Mouse (Mus musculus) heart, postnatal 0 days (tissue): Measurements from ENCODE around the gene Tmprss4. TPM values are rescaled to one million over a fixed set of nuclear protein-coding genes. Genes with fewer than 3 reads are reported as not detected.

Source experiments
- ATAC-seq: fragments of 200-750 bp; cut with Nextera tagmentation; 2 replicates; pipeline ENCODE4 v1.8.0; 2017; ENCODE audit warnings: low read depth, moderate number of reproducible peaks, moderate library complexity; ENCODE audit not compliant: insufficient read depth
- DNase-seq: peaks from one replicate; pipeline ENCODE4 v3.0.0-alpha.2; 2016; ENCODE audit warnings: low spot score
- H3K27ac ChIP-seq: fragments of 300-500 bp; sonication (generic); 2 replicates; pipeline ENCODE4 v1.5.1; 2014; ENCODE audit warnings: low read depth, mild to moderate bottlenecking
- H3K27me3 ChIP-seq: fragments of 300-500 bp; sonication (generic); 2 replicates; pipeline ENCODE4 v1.6.1; 2014; ENCODE audit warnings: low read length, mixed read lengths; ENCODE audit not compliant: control insufficient read depth, insufficient read depth
- H3K36me3 ChIP-seq: fragments of 300-500 bp; sonication (generic); replicated peaks from 2 replicates; pipeline ENCODE4 v1.6.1; 2014; ENCODE audit warnings: low read length, mixed read lengths; ENCODE audit not compliant: control insufficient read depth, insufficient read depth
- H3K4me1 ChIP-seq: fragments of 300-500 bp; sonication (generic); 2 replicates; pipeline ENCODE4 v1.6.1; 2014; ENCODE audit warnings: antibody characterized with exemption; ENCODE audit not compliant: control insufficient read depth, insufficient read depth
- H3K4me2 ChIP-seq: fragments of 300-500 bp; sonication (generic); 2 replicates; pipeline ENCODE4 v1.6.1; 2014; ENCODE audit warnings: low read depth, mild to moderate bottlenecking, low read length, moderate library complexity
- H3K4me3 ChIP-seq: fragments of 300-500 bp; sonication (generic); 2 replicates; pipeline ENCODE4 v1.5.1; 2014; ENCODE audit warnings: low read depth, low read length
- H3K9ac ChIP-seq: fragments of 300-500 bp; sonication (generic); replicated peaks from 2 replicates; pipeline ENCODE4 v1.6.1; 2014; ENCODE audit warnings: low read depth, low read length, mixed read lengths
- H3K9me3 ChIP-seq: fragments of 300-500 bp; sonication (generic); replicated peaks from 2 replicates; pipeline ENCODE4 v1.6.1; 2016; ENCODE audit warnings: low read length; ENCODE audit not compliant: control insufficient read depth
- CTCF ChIP-seq: IDR thresholded peaks from 2 replicates; pipeline ENCODE4 v1.5.1; 2016; ENCODE audit warnings: antibody characterized with exemption, control low read depth, low read depth
- EP300 ChIP-seq: IDR thresholded peaks from 2 replicates; pipeline ENCODE4 v1.6.1; 2016; ENCODE audit warnings: antibody characterized with exemption, low read depth
- WGBS: fragments of 180-500 bp; shearing (Covaris S2); extraction: QIAGEN DNeasy Blood & Tissue Kit; methylation state at CpG from one replicate; pipeline ENCODE4 v1.1.7; 2014; 5-methylcytosine and 5-hydroxymethylcytosine counted together
- polyA plus RNA-seq: library from polyadenylated mRNA; unstranded; fragments of >200 nt; fragmentation: Nextera tagmentation; extraction: Ambion mirVana; gene quantifications from 2 replicates; pipeline ENCODE4 v1.2.1, GENCODE M21; 2015
- total RNA-seq: library from RNA; depleted of rRNA; stranded (reverse); fragments of >200 nt; gene quantifications from 2 replicates; pipeline ENCODE4 v1.2.3, GENCODE M21; 2014; ENCODE audit warnings: low replicate concordance

The Tmprss4 gene
- total and polyA plus RNA-seq, 2 experiments from 2014 or later: not detected

DNA sequence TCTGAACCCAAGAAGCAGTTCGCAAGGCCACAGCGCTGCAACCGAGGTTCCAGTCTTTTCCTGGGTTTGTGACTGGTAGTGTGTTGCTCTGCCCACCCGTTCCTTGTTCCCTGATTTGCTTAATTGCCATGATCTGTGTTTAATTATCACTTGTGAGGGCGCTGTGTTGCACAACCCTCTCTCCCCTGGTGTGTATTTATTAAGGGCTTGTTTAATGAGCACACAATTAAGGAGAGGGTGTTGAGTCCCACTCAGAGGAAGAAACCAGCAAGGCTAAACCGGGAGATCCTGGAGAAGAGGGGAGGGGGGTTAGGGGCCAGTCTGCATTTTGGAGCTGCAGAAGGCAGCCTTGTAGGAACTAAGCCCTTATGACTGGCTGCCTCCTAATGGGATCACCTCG is 62.9 kb downstream of the Tmprss4 start:
- H3K27ac ChIP-seq: no peak overlapping the region
- peaks cover 95% of the 10 kb centered on the region for H3K27me3 ChIP-seq
- no peak overlapping the region for H3K4me3 ChIP-seq
- no peak overlapping the region for H3K4me2 ChIP-seq
- H3K9ac ChIP-seq: no peak overlapping the region
- 73% methylated on average over 7 of the region's 7 CpGs for WGBS
- H3K4me1 ChIP-seq: peaks cover 18% of the 10 kb centered on the region; the same call in 1 of the 2 replicates
- TF ChIP-seq CTCF: no peak
- no peak for TF ChIP-seq EP300
- no peak for ATAC-seq
- no peaks in the 10 kb centered on the region for H3K36me3 ChIP-seq
- no peak for DNase-seq
- H3K9me3 ChIP-seq: no peaks in the 10 kb centered on the region

DNA sequence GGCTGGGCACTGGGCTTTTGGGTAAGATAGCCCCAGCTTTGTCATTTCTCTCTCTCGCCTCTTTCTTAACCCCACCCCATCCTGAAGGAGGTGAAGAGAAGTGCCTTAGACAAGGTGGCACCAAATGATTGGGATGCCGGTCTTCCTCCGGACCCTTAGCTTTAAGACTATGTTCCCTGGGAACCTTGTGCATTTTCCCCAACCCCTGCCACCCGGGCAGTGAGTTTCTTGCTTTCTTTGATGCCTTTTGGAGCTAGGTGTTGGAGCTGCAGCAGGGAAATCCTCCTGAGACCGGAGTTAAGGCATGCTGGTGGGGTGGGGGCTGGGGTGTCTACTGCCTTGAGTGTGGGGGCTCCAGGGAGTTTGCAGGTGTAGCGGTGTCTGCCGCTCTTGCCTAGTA is 64.8 kb downstream of the Tmprss4 start:
- peak overlapping the region; percentile 51 for H3K4me3 ChIP-seq
- H3K4me1 ChIP-seq: peaks cover 18% of the 10 kb centered on the region; the same call in 1 of the 2 replicates
- WGBS: 8% methylated on average over 7 of the region's 7 CpGs
- ATAC-seq (no peak), DNase-seq (no peak)
- H3K27ac ChIP-seq: no peak overlapping the region
- H3K27me3 ChIP-seq: peaks cover 93% of the 10 kb centered on the region
- H3K9ac ChIP-seq: no peak overlapping the region
- TF ChIP-seq CTCF (no peak), EP300 (no peak)
- peak overlapping the region; percentile 72 for H3K4me2 ChIP-seq
- no peaks in the 10 kb centered on the region for H3K36me3 ChIP-seq
- no peaks in the 10 kb centered on the region for H3K9me3 ChIP-seq

DNA sequence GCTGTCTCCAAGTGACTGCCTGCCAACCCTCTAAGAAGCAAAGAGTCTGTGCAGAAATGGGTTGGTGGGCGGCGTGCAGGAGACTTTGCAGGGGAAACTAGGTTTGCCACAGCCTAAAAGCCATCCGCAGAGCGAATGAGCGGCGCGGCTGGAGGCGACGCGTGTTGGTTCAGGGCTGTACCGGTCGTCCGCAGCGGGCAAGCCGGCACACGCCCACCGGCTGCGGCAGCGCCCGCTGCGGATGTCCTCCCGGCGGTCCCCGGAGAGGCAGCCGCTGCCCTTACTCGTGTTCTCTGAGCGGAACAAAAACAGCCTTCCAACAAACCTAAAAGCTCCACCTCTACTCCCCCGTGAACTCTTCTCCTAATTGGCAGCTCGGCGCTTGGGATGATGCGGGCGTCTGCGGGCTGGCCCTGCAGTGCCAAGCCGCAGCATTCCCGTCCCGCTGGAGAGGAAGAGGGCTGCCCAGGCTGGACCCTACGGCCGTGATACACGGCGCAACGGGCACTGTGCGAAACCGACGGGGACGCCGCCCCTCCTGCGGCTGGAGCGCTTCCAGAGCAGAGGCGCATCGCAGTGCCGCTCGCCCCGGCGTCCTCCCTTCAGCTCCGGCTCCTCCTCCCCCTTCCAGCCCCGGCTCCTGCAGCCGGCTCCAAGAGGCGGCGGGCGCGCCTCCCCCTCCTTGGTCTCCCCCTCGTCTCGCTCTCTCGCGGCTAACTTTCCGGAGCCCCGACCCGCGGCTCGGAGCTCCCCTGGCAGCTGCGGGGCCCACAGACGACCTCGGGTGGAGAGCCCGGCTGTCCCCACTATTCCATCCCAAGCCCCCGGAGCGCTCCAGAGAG is 65.5 kb downstream of the Tmprss4 start, which contains the start of gene Scn4b:
Gene Scn4b (plus strand): TSS at position 205 of the 842 bp plus-strand sequence.
- peak within 1 kb of the TSS; percentile 51 for H3K4me3 ChIP-seq
- no peak for TF ChIP-seq EP300
- no peak for TF ChIP-seq CTCF
- under 1% methylated on average over 74 of the region's 76 CpGs for WGBS
- peak; percentile 42; the same call in 1 of the 2 replicates for ATAC-seq
- H3K9ac ChIP-seq: 0 out of 2 replicates have a peak within 1 kb of the TSS, but pooled peaks have one; percentile 10
- H3K36me3 ChIP-seq: no peaks in the 10 kb centered on the region
- peaks cover 95% of the 10 kb centered on the region for H3K27me3 ChIP-seq
- DNase-seq: no peak
- no peak within 1 kb of the TSS for H3K27ac ChIP-seq
- no peaks in the 10 kb centered on the region for H3K9me3 ChIP-seq
- peak within 1 kb of the TSS; percentile 72 for H3K4me2 ChIP-seq
- H3K4me1 ChIP-seq: peaks cover 18% of the 10 kb centered on the region; the same call in 1 of the 2 replicates

DNA sequence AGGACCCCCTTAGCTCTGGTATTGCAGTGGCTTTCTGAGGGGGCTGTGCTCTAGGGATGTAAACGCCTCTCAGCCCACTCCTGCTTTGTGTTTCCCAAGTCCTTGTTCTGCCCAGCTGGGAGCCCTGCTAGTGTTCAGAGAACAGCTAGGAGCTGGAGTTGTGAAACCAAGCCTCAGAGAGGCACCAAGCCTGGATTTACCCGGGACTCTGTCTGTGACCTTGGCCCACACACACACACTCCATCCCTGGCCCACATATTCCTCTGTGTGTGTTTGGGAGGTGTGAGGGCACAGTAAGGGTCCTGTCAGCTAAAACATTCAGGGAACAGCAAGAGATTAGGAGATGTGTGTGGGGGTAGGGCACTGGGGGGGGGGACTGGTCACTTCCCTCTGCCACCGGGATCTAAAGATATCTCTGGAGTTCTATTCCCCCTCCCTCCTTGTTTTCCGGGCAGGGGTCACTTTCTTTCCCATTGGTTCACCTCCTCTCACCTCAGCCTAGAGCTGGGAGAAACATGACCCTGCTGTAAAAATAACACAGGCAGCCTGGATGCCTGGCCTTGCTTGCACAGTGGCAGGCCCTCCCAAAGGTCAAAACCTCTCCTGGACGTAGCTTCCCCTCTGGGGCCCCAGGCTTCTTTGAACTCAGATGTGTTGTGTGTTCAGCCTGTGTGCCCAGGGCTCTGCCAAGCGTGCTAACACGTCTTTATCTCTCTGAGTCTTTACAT is 67.3 kb downstream of the Tmprss4 start:
- 0 out of 2 replicates have a peak, but pooled peaks have one; percentile 25 for ATAC-seq
- H3K27ac ChIP-seq: no peak overlapping the region

DNA sequence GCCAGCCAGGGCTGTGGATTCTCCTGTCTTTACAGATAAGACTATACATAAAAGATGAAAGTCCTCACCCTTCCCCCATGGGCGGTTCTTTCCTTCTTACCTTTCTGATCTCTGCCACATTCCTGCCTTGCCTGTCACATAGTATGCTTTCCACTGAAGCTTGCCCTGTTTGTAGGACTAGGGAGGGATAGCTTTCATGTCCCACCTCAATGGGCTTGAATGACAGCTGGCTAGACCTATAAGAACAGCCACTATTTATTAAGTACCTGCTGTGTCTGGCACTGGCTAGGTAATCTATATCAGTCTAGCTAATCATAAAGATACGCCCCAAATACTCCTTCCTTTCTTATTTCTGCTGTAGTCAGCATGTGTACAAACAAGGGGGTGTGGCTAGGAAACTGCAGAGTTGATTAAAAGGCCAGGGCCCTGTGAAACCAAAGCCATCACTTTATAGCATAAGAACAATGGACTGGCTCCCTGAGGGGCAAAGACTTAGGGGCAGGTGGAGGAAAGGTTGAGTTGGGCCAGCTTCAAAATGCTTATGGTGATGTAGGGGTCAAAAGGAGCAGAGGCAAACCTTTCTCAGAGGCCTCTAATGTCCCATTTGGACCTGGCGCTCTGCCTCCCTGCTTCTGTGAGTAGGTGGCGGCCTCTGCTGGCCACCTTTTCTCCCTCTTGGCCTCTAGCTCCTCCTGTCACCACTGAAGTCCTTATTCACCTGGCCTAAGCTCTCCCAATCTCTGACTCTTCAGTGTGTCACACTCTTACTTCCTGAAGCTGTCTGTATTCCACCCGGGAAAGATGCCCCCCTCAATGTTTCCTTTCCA is 70.2 kb downstream of the Tmprss4 start:
- H3K27ac ChIP-seq: no peak overlapping the region
- H3K4me2 ChIP-seq: no peak overlapping the region
- DNase-seq: peak; percentile 55
- H3K9me3 ChIP-seq: no peaks in the 10 kb centered on the region
- peaks cover 16% of the 10 kb centered on the region; the same call in 1 of the 2 replicates for H3K4me1 ChIP-seq
- H3K4me3 ChIP-seq: no peak overlapping the region
- TF ChIP-seq CTCF (peak; percentile 62), EP300 (no peak)
- H3K36me3 ChIP-seq: no peaks in the 10 kb centered on the region
- 24% methylated on average over 5 of the region's 5 CpGs for WGBS
- peaks cover 64% of the 10 kb centered on the region for H3K27me3 ChIP-seq
- H3K9ac ChIP-seq: no peak overlapping the region
- peak; percentile 31; the same call in 1 of the 2 replicates for ATAC-seq

More for the DNA sequence above, 67.3 kb downstream of the Tmprss4 start:
- Histone ChIP-seq H3K4me1 (peaks cover 18% of the 10 kb centered on the region; the same call in 1 of the 2 replicates), H3K4me3 (no peak overlapping the region), H3K9me3 (no peaks in the 10 kb centered on the region), H3K9ac (no peak overlapping the region), H3K4me2 (no peak overlapping the region), H3K27me3 (peaks cover 81% of the 10 kb centered on the region), H3K36me3 (no peaks in the 10 kb centered on the region)
- no peak for DNase-seq
- TF ChIP-seq EP300: no peak
- TF ChIP-seq CTCF: no peak
- 19% methylated on average over 7 of the region's 7 CpGs for WGBS
